ENCODE assay signal across 12 mouse cellular contexts in the genomic region with DNA sequence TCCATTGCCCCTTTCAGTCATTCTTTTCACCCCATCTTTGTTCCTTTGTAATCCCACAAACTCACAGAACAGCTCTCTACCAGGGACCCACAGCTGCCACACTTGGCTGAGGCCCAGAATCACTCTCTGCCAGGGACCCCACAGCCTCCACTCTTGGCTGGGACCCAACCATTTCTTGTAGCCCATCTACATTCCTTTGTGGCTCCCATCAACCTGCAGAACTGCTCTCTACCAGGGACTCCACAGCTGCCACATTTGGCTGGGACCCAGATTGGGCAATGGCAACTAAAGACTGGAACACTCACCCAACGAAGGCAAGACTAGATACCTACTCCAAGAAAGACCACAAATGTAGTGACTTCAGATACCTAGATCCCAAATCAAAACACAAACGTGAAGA. TPM values are rescaled to one million over a fixed set of nuclear protein-coding genes. Genes with fewer than 3 reads are reported as not detected.
DNase-seq lines count a peak whose midpoint lies in the region; ATAC-seq and TF ChIP-seq lines count a peak whose summit lies in the region.
"Had no signal": no experiment of that assay in that cellular context is flagged by ENCODE, and none has a peak within 500 bp of the region (broad histone marks: within the 10 kb centered on the region; RNA-seq: fewer than 3 reads in every experiment).

No protein-coding gene starts in this region.

- no peak for TF ChIP-seq CTCF in intestine, postnatal 0 days (IDR thresholded peaks at IDR 0.05; ENCODE audit: low read depth)

- H3K9me3 ChIP-seq in intestine, postnatal 0 days (ENCODE audit: control insufficient read depth), result no peaks in the 10 kb centered on the region
- H3K9me3 ChIP-seq: liver, embryonic 13.5 days; midbrain, embryonic 12.5 days had no signal

- no peak for ATAC-seq in cerebellum, adult (ENCODE audit: insufficient number of reproducible peaks, low FRiP score, low TSS enrichment)
- ATAC-seq in intestine, postnatal 0 days, result no peak

- H3K4me1 ChIP-seq in intestine, postnatal 0 days (replicated peaks; ENCODE audit: control insufficient read depth, insufficient read depth, low read length), result no peaks in the 10 kb centered on the region
- H3K4me1 ChIP-seq: midbrain, embryonic 12.5 days had no signal

- intact Hi-C loops in left cerebral cortex, postnatal 4 days (cut with DNase I), result no loop called here

- no peak overlapping the region for H3K4me3 ChIP-seq in intestine, postnatal 0 days (ENCODE audit: low read depth, low read length)
- H3K4me3 ChIP-seq: liver, embryonic 13.5 days; midbrain, embryonic 12.5 days had no signal

- H3K27me3 ChIP-seq in intestine, postnatal 0 days (replicated peaks; ENCODE audit: control insufficient read depth, insufficient read depth, low read length), result no peaks in the 10 kb centered on the region
- H3K27me3 ChIP-seq: midbrain, embryonic 12.5 days had no signal

- H3K36me3 ChIP-seq in intestine, postnatal 0 days (ENCODE audit: control insufficient read depth, insufficient read depth), result no peaks in the 10 kb centered on the region
- H3K36me3 ChIP-seq: liver, embryonic 13.5 days; midbrain, embryonic 12.5 days had no signal

- WGBS in intestine, postnatal 0 days, result 68% methylated on average over 2 of the region's 2 CpGs

- no peak overlapping the region for H3K27ac ChIP-seq in intestine, postnatal 0 days (ENCODE audit: low read depth, low read length)
- H3K27ac ChIP-seq: liver, embryonic 13.5 days; midbrain, embryonic 12.5 days had no signal

- H3K4me2 ChIP-seq in intestine, postnatal 0 days (replicated peaks; ENCODE audit: low read depth), result no peak overlapping the region
- H3K4me2 ChIP-seq: liver, embryonic 13.5 days; midbrain, embryonic 12.5 days had no signal

- peak; percentile 13 for DNase-seq in cerebellum, adult 9-11 months
- peak; percentile 94 for DNase-seq in left cerebral cortex, postnatal 4 days
- no peak for DNase-seq in left cerebral cortex, adult 18-20 months (ENCODE audit: low spot score in 2 of 2)
- peak; percentile 78 for DNase-seq in Muller cell, postnatal 12 days (ENCODE audit: inconsistent ontology term)
- peak; percentile 23 for DNase-seq in gastrocnemius, postnatal 25 days
- no peak for DNase-seq in ovary, postnatal 14 days (ENCODE audit: low spot score)
- DNase-seq: B cell, adult 2 months; liver, embryonic 13.5 days; right cerebral cortex, postnatal 25 days had no signal

- no peak overlapping the region for H3K9ac ChIP-seq in intestine, postnatal 0 days (ENCODE audit: low read depth, low read length)
- H3K9ac ChIP-seq: liver, embryonic 13.5 days; midbrain, embryonic 12.5 days had no signal

RNA-seq across cellular contexts. Expression of a gene that starts 35.7 kb away (rescaled TPM):
- total RNA-seq in left cerebral cortex, postnatal 4 days (2021), result 100 to 1,000 TPM; 105 to 122 TPM
- 10 to 100 TPM; 75.2 to 78.7 TPM for total RNA-seq in left cerebral cortex, adult 18-20 months (2021)
- 10 to 100 TPM; 33.4 to 34.3 TPM for total RNA-seq in gastrocnemius, postnatal 25 days (2021)
- 32.7 and 39.2 TPM in 2 replicates for polyA plus RNA-seq in intestine, postnatal 0 days (2015; fragmentation: Nextera tagmentation; extraction: Ambion mirVana)

Comparison
In these comparisons a context has a peak if more than half of its experiments do, and no peak if none do; other contexts are left out.
1. DNase-seq: peak in cerebellum, adult 9-11 months (single experiment), left cerebral cortex, postnatal 4 days (single experiment), Muller cell, postnatal 12 days (single experiment) and gastrocnemius, postnatal 25 days (single experiment); none in left cerebral cortex, adult 18-20 months (0 of 2) and ovary, postnatal 14 days (single experiment).